Mouse (Mus musculus) midbrain, embryonic 12.5 days (tissue): Measurements from ENCODE around the gene Lrrc75a. TPM values are rescaled to one million over a fixed set of nuclear protein-coding genes. Genes with fewer than 3 reads are reported as not detected.

Source experiments
- ATAC-seq: fragments of 200-750 bp; cut with Nextera tagmentation; 2 replicates; pipeline ENCODE4 v1.8.0; 2017; ENCODE audit warnings: low read depth, moderate TSS enrichment, moderate library complexity; ENCODE audit not compliant: low FRiP score
- H3K27ac ChIP-seq: fragments of 300-500 bp; sonication (generic); replicated peaks from 2 replicates; pipeline ENCODE4 v1.5.1; 2016; ENCODE audit warnings: mild to moderate bottlenecking
- H3K27me3 ChIP-seq: fragments of 300-500 bp; sonication (generic); 2 replicates; pipeline ENCODE4 v1.6.1; 2016; ENCODE audit warnings: mild to moderate bottlenecking
- H3K36me3 ChIP-seq: fragments of 300-500 bp; sonication (generic); 2 replicates; pipeline ENCODE4 v1.6.1; 2016
- H3K4me1 ChIP-seq: fragments of 300-500 bp; sonication (generic); 2 replicates; pipeline ENCODE4 v1.6.1; 2016
- H3K4me2 ChIP-seq: fragments of 300-500 bp; sonication (generic); replicated peaks from 2 replicates; pipeline ENCODE4 v1.6.1; 2016; ENCODE audit warnings: mild to moderate bottlenecking, moderate library complexity
- H3K4me3 ChIP-seq: fragments of 300-500 bp; sonication (generic); 2 replicates; pipeline ENCODE4 v1.5.1; 2016; ENCODE audit warnings: mild to moderate bottlenecking
- H3K9ac ChIP-seq: fragments of 300-500 bp; sonication (generic); replicated peaks from 2 replicates; pipeline ENCODE4 v1.6.1; 2016; ENCODE audit warnings: mild to moderate bottlenecking, moderate library complexity
- H3K9me3 ChIP-seq: fragments of 300-500 bp; sonication (generic); 2 replicates; pipeline ENCODE4 v1.6.1; 2016; ENCODE audit warnings: mild to moderate bottlenecking
- WGBS: fragments of 180-500 bp; shearing (Covaris S2); methylation state at CpG from one replicate; pipeline ENCODE4 v1.1.7; 2016; 5-methylcytosine and 5-hydroxymethylcytosine counted together
- polyA plus RNA-seq: library from polyadenylated mRNA; unstranded; fragments of >200 nt; fragmentation: Nextera tagmentation; extraction: Ambion mirVana; gene quantifications from 2 replicates; pipeline ENCODE4 v1.2.1, GENCODE M21; 2016

The Lrrc75a gene
- polyA plus RNA-seq, 1 experiment from 2014 or later, result 12.8 TPM

DNA sequence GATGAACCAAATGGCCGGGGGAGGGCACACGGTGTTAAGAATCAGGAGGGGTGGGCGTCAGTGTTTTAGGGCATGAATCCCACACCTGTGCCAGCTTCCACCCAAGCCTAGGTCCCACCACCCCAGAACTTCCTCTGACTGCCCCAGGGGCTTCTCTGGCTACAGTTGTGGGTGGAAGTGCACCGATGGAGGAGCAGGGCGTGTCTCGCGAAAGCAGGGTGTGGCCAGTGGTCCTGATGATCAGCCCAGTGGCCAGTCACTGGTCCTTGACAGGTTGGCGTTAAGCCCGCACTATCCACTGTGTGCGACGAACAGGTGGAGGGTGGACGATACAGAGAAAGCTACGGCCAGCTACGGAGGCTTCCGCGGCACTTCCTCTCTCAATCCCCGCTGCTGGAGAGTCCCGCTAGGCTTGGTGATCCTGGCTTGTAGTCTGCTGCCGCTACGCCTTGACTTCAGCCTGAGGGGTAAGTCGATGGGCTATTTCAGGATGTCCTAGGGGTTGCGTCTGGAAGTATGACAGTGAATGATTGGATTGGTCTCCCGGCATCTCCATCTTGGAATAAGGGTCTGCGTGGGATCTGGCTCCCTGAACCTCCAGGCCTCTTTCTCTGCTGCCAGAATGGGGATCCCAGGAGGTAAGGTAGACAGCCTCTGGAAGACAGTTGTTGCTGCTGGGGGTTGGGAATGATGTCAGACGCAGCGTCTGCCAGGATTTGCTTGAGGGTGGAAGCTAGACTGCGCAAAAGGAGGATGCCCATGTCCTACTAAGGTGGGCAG lies 72.5 kb downstream of the Lrrc75a start:
- 5% methylated on average over 27 of the region's 27 CpGs for WGBS
- 0 out of 2 replicates have a peak overlapping the region, but pooled peaks have one; percentile 46 for H3K27ac ChIP-seq
- peak overlapping the region; percentile 92 for H3K4me2 ChIP-seq
- H3K4me1 ChIP-seq, result peaks cover 10% of the 10 kb centered on the region; the same call in 1 of the 2 replicates
- H3K9ac ChIP-seq, result peak overlapping the region; percentile 53
- peak overlapping the region; percentile 55 for H3K4me3 ChIP-seq
- peaks cover 24% of the 10 kb centered on the region for H3K27me3 ChIP-seq
- H3K36me3 ChIP-seq, result no peaks in the 10 kb centered on the region
- ATAC-seq, result peak; percentile 62
- H3K9me3 ChIP-seq, result no peaks in the 10 kb centered on the region

DNA sequence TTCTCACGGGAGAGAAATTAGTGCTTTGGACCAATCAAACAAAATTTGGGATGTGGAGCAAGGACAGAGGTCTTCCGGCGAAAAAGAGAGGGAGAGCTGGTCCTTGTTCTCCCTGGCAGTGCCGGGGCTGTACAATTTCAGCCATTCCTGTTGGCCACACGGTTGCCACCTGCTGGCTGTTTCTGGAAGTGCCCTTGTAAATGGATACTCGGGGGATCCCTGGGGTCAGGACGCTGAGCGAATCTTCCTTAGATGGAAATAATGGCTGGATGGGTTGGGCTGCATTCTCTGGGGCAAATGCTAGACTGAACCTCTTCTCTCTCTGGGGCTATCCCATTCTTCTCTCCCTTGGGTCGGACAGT lies 73.0 kb downstream of the Lrrc75a start:
- Histone ChIP-seq H3K36me3 (no peaks in the 10 kb centered on the region), H3K4me1 (peaks cover 10% of the 10 kb centered on the region; the same call in 1 of the 2 replicates), H3K4me2 (peak overlapping the region; percentile 92), H3K4me3 (peak overlapping the region; percentile 55), H3K27me3 (peaks cover 24% of the 10 kb centered on the region), H3K9me3 (no peaks in the 10 kb centered on the region), H3K9ac (peak overlapping the region; percentile 53), H3K27ac (no peak overlapping the region)
- peak; percentile 71 for ATAC-seq
- WGBS, result 2% methylated on average over 9 of the region's 9 CpGs

DNA sequence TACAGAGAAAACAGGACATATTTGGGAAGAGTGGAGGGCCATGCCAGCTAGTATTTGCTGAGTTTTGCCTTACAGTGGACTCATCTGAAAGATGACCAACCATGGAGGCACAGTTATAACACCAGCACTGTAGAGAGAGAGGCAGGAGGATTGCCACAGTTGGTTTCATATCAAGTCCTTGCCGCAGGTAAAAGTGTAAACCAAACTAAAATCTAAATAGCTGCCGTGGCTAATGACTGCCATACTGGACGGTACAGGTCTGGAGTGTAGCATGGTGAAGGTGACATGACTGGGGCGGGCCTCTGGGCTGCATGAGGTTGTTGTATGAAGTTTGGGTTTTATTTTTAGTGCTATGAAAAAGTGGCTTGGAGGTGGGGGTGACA lies 73.6 kb downstream of the Lrrc75a start:
- Histone ChIP-seq H3K4me2 (no peak overlapping the region), H3K27ac (no peak overlapping the region), H3K4me3 (no peak overlapping the region), H3K9me3 (no peaks in the 10 kb centered on the region), H3K4me1 (peaks cover 10% of the 10 kb centered on the region; the same call in 1 of the 2 replicates), H3K27me3 (peaks cover 24% of the 10 kb centered on the region), H3K36me3 (no peaks in the 10 kb centered on the region), H3K9ac (no peak overlapping the region)
- 82% methylated on average over 4 of the region's 4 CpGs for WGBS
- ATAC-seq, result no peak

DNA sequence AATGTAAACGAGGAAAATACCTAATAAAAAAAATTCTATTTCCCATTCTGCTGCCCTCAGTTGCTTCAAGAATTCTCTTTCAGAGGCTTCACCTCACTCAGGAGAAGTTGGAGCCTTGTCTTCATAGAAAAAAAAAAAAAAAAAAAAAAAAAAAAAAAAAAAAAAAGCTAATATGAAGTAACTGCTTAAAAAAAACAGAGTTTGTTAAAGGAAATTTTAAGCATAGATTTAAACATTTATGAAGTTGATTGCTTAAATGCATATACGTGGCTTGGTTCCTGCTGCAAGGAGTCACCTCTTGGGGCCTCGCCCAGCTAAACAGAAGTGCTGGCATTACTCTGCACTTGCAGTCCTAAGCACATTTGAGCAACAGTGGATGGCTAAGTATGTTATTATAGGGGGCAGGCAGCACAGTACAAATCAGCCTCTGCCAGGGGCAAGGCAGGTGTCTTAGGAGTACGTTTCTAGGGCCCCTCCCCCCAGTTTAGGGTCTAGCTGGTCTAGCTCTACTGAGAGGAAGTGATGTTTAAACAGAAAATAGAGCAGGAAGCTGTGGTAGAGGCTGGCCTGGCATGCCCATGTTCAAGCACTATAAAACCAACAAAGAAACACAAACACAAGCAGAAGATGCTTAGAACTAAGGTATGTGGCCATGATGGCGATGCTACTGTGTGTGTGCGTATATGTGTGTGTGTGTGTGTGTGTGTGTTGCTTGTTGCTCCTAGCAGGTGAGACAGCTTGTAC lies 74.2 kb downstream of the Lrrc75a start, which contains the start of gene Trpv2:
Gene Trpv2, plus strand, starts transcription at position 528 of the 744 bp plus-strand sequence.
- 80% methylated on average over 6 of the region's 6 CpGs for WGBS
- Histone ChIP-seq H3K36me3 (no peaks in the 10 kb centered on the region), H3K4me3 (peak within 1 kb of the TSS; percentile 55), H3K4me1 (peaks cover 10% of the 10 kb centered on the region; the same call in 1 of the 2 replicates), H3K9ac (0 out of 2 replicates have a peak within 1 kb of the TSS, but pooled peaks have one; percentile 53), H3K9me3 (no peaks in the 10 kb centered on the region), H3K4me2 (peak within 1 kb of the TSS; percentile 92), H3K27ac (no peak within 1 kb of the TSS), H3K27me3 (peaks cover 24% of the 10 kb centered on the region)
- ATAC-seq, result no peak

DNA sequence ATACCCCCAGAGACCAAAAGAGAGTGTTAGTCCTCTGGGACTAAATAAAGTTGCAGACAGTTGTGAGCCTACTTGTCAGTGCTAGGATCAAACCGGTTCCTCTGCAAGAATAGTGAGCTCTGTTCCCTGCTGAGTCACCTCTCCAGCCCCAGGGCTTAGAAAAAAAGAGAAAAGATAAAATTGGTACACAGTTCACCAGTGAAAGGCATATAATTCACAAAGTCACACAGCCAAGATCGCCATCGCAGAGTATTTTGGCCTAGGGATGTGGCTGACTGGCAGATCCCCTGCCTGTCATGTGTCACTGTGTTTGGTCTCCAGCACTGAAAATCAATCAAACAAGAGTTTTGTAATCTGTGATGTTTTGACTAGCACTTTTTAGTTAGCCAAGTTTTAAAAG lies 80.0 kb downstream of the Lrrc75a start:
- no peak overlapping the region for H3K4me3 ChIP-seq
- H3K9ac ChIP-seq, result no peak overlapping the region
- H3K4me1 ChIP-seq, result no peaks in the 10 kb centered on the region
- no peak for ATAC-seq
- no peak overlapping the region for H3K27ac ChIP-seq
- no peaks in the 10 kb centered on the region for H3K36me3 ChIP-seq
- no peaks in the 10 kb centered on the region for H3K27me3 ChIP-seq
- H3K4me2 ChIP-seq, result no peak overlapping the region
- H3K9me3 ChIP-seq, result no peaks in the 10 kb centered on the region
- 68% methylated on average over 3 of the region's 3 CpGs for WGBS

DNA sequence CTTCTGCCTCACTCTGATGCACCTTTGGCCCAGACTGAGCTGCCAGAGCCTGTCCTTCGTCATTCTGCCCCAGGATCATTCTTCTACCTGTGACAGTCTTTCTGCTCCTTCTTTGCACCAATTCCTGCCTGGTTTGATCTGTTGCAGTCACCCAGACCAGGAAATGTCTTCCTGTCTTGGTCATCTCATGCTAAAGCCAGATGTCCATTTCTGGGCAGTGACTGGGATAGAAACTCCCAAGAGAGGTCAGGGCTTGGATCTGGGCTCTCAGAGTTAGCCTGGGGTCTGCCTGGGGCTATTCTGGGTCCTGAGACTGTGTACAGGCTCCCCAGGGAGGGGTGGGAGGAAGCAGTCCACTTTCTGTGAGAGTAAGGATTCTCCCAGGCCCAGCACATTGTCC lies 82.1 kb downstream of the Lrrc75a start:
- no peak overlapping the region for H3K27ac ChIP-seq
- no peak for ATAC-seq
- WGBS, result 70% methylated on average over 1 of the region's 1 CpGs

DNA sequence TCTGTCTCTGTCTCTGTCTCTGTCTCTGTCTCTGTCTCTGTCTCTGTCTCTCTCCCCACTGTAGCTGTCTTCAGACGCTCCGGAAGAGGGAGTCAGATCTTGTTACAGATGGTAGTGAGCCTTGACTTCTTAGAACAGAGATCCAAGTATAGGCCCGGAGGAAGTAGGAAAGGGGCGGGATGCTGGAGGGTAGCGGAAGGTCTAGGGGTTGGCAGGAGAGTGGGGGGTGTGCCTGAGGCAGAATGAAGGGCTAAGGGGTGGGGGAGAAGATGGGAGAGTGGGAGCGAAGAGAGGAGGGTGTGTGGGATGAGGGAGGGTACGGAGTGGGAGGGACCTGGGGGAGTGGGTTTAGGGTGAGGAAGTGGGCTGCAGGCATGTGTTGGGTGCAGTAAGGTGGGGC lies 82.6 kb downstream of the Lrrc75a start:
- H3K4me3 ChIP-seq, result no peak overlapping the region
- 79% methylated on average over 7 of the region's 7 CpGs for WGBS
- H3K4me1 ChIP-seq, result no peaks in the 10 kb centered on the region
- no peak overlapping the region for H3K9ac ChIP-seq
- no peaks in the 10 kb centered on the region for H3K27me3 ChIP-seq
- ATAC-seq, result no peak
- H3K9me3 ChIP-seq, result no peaks in the 10 kb centered on the region
- H3K36me3 ChIP-seq, result no peaks in the 10 kb centered on the region
- H3K27ac ChIP-seq, result no peak overlapping the region
- no peak overlapping the region for H3K4me2 ChIP-seq

More for the DNA sequence above, 82.1 kb downstream of the Lrrc75a start:
- Histone ChIP-seq H3K4me2 (no peak overlapping the region), H3K4me1 (no peaks in the 10 kb centered on the region), H3K27me3 (no peaks in the 10 kb centered on the region), H3K4me3 (no peak overlapping the region), H3K36me3 (no peaks in the 10 kb centered on the region), H3K9ac (no peak overlapping the region), H3K9me3 (no peaks in the 10 kb centered on the region)

DNA sequence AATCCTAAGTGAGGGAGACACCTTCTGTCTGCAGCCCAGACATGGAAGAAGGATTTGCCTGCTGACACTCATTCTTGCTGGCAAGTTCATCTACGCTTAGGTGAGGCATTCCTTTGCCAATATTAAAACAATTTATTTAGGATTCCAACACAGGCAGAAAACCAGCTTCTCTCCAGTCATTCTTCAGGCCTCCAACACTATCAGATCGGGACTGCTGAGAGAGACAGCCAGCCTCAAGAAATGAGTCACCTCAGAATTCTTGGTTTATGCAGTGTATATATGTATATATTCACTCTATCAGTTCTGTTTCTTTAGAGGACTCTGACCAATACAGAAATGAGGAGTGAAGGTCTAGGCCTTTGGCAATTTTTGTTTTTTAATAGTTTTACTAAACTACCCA lies 84.7 kb downstream of the Lrrc75a start:
- no peak for ATAC-seq

DNA sequence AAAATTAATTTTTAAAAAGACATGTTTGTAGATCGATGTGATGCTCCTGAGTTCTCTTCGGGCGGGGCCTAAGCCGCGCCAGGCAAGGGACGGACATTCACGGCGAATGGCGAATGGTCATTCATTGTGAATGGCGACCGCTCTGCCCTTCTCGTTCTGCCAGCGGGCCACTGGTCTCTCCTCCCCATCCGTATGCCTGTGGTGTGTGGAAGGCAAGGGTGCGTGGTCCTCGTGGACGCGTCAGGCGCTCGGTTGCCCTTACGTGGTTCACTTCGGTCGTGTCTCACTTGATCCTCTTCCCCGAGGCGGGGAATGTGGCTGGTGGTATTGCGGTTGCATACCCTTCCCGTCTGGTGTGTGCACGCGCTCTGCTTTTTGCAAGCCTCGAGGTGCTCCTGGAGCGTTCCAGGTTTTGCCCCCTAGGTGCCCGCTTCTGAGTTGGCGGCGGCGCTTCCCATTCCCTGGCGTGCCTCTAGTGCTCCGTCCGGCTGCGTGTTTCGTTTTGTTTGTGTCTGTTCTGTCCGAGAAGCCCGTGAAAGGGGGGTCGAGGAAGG lies 87.8 kb downstream of the Lrrc75a start:
- no peaks in the 10 kb centered on the region for H3K9me3 ChIP-seq
- H3K27me3 ChIP-seq, result peaks cover 7% of the 10 kb centered on the region
- no peak for ATAC-seq
- H3K4me2 ChIP-seq, result peak overlapping the region; percentile 48
- peak overlapping the region; percentile 31 for H3K4me3 ChIP-seq
- no peak overlapping the region for H3K9ac ChIP-seq
- H3K36me3 ChIP-seq, result peaks cover 3% of the 10 kb centered on the region; the same call in 1 of the 2 replicates
- no peaks in the 10 kb centered on the region for H3K4me1 ChIP-seq
- WGBS, result 32% methylated on average over 43 of the region's 43 CpGs
- no peak overlapping the region for H3K27ac ChIP-seq

More for the DNA sequence above, 84.7 kb downstream of the Lrrc75a start:
- H3K27ac ChIP-seq, result no peak overlapping the region
- H3K9me3 ChIP-seq, result no peaks in the 10 kb centered on the region
- H3K4me3 ChIP-seq, result no peak overlapping the region
- H3K27me3 ChIP-seq, result peaks cover 7% of the 10 kb centered on the region
- 91% methylated on average over 2 of the region's 2 CpGs for WGBS
- H3K4me1 ChIP-seq, result no peaks in the 10 kb centered on the region
- no peak overlapping the region for H3K4me2 ChIP-seq
- no peak overlapping the region for H3K9ac ChIP-seq
- no peaks in the 10 kb centered on the region for H3K36me3 ChIP-seq

DNA sequence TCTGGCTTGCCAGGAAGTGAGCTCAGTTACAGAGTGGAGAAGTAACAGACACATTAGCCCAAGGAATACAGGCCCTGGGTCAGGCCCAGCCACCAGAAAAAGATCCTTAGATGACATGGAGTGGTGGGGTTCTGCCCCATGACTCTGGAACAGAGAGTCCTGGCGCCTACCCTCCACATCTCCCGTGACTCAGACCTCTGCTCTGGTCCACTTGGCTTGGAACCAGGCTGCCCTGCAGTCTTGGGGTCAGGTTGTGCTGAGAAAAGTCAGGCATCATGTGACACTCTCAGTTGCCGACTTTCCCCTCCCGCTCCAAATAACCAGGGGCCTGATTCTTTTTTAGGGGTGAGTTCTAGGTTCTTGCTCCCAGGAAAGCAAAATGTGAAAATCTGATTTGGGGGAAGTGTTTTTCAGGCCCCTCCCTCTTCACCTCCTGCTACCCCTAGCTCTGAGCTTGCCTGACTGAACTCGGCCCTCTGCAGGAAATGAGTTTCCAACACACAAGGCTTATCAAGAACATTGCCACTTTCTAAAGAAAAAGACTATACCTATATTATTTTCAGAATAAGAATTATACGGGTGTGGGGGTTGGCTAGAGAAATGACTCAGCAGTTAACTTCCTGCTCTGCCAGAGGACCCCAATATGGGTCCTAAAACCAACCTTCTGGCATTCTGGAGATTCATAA lies 89.2 kb downstream of the Lrrc75a start:
- Histone ChIP-seq H3K9me3 (no peaks in the 10 kb centered on the region), H3K4me3 (no peak overlapping the region), H3K36me3 (peaks cover 17% of the 10 kb centered on the region), H3K9ac (no peak overlapping the region), H3K4me2 (no peak overlapping the region), H3K4me1 (peaks cover 13% of the 10 kb centered on the region), H3K27me3 (peaks cover 7% of the 10 kb centered on the region), H3K27ac (no peak overlapping the region)
- WGBS, result 68% methylated on average over 6 of the region's 6 CpGs
- ATAC-seq, result no peak

DNA sequence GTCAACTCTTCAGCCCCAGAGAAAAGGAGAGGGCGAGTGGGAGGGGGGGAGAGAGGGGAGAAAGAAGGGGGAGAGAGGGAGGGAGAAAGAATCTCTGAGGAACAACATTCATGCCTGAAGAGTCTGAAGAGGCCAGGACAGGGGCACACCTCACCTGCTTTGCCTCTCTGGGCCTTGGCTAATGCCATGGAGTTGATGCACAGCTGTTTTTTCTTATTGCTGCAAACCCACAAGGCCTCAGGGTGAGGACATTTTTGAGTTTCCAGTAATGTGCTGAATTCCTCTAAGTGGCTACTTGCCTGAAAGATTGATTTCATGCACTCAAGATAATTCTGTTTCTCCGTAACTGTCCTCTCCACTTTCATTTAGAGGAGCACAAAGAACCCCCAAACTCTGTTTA lies 90.2 kb downstream of the Lrrc75a start:
- Histone ChIP-seq H3K9me3 (no peaks in the 10 kb centered on the region), H3K36me3 (peaks cover 27% of the 10 kb centered on the region), H3K9ac (no peak overlapping the region), H3K4me2 (no peak overlapping the region), H3K4me3 (no peak overlapping the region), H3K4me1 (peaks cover 22% of the 10 kb centered on the region), H3K27me3 (peaks cover 7% of the 10 kb centered on the region), H3K27ac (no peak overlapping the region)
- 76% methylated on average over 2 of the region's 2 CpGs for WGBS
- ATAC-seq, result no peak
